Mouse (Mus musculus) liver (tissue): ENCODE data around the gene St3gal2.
"Not testable (repeated sequence)": the region's sequence is repeated elsewhere in the genome, so short reads cannot be mapped to it uniquely, and the experiment has no call there.

ENCODE experiments used
- DNase-seq: peaks from one replicate; pipeline ENCODE4 v3.0.0-alpha.2; 2020; ENCODE audit warnings: mixed read lengths

St3gal2 gene

DNA sequence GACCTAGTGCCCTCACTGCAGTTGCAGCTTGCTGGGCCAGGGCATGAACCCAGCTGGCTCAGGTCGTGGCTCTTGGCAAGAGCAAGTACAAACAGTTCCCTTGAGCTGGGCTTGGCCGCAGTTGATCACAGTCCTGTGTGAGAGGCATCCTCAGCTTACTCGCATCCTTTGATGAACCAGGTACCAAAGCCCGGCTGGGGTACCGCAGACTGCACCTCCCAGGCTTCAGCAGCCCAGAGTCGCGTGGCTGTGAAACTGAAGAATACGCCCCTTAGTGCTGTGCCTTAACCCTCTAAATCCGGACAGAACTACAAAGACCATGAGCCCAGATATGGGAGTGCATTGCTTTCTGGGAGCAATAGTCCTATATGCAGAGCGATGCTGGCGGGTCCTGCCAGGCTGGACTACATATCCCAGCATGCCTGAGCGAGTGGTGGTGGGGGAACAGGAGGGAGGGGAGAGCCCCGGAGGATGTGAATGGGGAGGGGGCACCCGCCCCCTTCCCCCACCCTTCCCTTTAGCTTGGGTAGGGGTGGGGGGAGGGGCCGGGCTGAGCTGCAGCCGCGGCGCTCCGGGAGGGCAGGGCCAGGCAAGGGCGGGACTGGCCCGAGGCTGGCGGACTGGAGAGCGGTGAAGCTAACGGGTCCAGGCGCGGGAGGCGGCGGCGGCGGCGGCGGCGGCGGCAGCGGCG, at the start of gene St3gal2:
Gene St3gal2 (plus strand): TSS at position 582 of the 691 bp plus-strand sequence.
- peak; percentile 89 for DNase-seq

DNA sequence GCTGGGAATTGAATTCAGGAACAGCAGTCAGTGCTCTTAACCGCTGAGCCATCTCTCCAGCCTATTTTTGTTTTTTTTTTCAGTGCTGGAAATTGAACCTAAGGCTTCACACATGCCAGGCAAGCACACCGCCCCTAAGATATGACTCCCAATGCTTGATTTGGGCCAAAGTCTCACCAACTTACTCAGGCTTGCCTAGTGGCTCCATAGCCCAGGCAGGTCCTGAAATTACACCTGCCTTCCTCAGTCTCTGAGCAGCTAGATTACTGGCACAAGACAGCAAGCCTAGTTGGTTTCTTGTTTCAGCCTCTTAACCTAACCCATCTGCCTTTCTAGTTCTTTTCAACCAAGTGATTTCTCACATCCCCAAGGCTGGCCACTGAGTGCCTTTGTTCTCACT, 49.2 kb upstream of the St3gal2 start:
- DNase-seq: no peak

DNA sequence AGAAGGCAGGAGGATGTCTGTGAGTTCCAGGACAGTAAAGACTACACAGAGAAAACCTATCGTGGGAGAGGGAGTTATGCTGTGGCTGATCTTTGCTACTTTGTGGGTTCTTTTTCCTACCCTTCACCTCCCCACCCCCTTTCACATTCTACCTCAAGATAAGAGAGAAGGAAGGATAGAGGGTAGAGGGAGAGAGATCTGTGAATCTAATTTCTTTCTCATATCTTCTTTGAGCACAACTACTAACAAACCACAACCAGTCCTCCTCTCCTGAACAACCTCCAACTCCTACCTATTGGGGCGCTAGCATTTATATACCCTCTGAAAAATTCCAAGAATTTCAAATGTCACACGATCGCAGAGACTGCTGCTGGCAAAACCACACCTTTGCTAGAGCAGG, 41.9 kb upstream of the St3gal2 start:
- DNase-seq: no peak

DNA sequence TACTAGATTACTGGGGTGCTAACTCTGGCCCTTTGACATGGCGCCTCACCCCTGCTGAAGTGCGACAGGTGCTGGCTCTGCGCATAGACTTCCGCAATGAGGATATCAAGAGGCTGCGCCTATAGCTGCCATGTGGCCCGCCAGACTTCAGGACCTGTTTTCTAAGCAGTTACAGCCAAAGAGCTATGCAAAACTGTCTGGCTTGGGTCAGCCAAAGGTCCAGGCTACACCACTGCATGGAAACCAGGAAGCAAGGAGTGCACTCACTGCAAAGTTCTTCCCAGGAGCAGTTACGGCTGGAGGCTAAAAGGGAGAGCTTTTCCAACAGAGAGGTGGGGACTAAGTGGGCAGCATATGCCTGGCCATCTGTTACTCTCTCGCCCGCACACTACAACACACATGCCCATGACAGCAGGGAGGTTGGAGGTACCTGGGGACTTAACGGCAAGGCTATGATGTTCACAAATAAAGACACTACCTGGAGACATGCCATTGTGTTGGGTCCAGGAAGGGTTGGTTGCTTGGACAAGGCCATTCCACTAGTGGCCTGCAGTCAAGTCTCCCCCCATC, 37.9 kb upstream of the St3gal2 start:
- no peak for DNase-seq

DNA sequence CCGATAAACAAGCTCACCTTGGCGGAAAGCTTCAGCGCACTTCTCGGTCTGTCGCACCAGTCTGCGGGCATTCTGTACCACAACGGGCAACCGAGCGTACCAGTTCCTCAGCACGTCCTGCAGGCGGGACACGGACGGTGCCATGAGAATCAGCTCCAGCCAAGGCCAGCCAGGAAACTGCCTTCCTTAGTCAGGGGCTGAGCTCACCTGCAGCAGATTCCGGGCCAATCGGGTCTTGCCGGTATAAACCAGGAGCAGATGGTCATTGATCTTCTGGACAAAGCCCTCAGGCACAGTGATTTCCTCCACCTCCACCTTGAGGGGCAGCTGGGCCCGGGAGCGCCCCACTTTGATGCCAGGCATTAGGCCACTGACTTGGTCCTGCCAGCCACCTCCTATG, 35.9 kb upstream of the St3gal2 start:
- no peak for DNase-seq

DNA sequence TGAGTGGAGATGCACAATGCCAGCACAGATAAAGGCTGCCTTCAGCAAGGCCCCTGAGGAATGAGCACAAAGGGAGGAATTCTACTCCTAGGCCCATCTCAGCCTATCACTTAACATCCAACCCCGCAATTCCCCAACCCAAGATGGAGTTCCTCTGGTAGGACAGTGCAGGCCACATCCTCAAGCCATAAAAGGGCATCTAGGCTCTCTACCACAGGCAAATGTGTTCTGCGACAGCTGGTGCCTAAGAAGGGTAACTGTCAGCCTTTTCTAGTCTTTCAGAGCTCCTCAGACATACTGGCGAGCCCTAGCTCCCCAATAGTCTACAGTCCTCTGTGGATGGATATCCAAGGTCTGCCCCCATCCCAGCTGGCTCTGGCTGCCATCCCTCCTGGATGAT, 33.1 kb upstream of the St3gal2 start:
- DNase-seq: no peak

DNA sequence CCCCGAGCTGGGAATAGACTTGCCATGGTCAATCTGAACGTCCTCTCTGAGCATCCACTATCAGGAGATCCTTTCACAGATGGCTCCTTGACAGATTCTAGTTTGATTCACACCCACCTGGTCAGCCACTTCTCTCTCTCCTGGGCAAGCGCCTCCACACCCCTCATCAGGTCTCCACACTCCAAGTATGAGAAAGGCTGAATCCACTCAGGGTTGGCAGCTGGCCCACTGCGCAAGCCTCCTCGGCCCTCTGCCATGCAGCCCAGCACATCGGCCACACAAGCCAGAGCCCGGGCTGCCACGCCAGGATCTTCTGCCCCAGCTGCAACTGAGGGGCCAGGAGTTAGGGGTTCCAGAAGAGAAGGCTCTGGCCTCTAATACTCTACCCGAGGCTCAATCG, 32.2 kb upstream of the St3gal2 start:
- no peak for DNase-seq

DNA sequence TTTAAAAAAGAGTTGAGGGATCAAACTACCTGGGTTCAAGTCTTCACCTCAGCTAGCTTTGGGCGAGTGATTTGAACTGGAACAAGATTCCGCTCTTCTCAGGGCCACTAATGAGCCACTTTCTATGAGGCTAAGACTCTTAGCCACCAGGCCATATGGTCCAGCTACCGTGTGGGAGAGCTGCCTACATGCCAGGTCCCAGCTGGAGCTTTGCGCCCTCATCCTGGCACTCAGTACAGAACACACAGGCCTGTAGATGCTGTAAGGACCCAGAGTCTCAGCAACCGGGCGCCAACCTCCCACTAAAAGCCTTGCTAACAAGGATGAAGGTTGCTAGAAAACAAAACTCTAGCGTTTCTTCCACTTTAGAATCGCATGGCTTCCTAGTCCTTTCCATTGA, 31.3 kb upstream of the St3gal2 start:
- no peak for DNase-seq

DNA sequence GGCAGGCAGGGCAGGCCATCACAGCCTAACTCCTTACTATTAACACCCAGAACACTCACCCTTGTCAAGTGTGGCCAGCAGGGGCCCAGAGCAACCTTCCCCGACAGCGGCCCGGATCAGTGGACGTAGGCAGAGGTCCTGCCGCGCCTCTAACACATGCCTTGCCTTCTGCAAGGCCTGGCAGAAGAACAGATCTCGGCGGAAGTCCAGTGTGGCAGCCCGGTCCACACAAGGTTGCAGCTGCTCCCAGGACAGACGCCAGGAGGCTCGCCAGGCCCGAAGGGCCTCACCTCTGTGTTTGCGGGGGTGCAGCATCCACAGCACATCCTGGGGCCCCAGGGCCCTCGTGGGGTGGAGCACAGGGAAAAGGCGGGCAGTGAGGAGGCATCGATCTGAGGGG, 30.9 kb upstream of the St3gal2 start:
- DNase-seq: no peak

DNA sequence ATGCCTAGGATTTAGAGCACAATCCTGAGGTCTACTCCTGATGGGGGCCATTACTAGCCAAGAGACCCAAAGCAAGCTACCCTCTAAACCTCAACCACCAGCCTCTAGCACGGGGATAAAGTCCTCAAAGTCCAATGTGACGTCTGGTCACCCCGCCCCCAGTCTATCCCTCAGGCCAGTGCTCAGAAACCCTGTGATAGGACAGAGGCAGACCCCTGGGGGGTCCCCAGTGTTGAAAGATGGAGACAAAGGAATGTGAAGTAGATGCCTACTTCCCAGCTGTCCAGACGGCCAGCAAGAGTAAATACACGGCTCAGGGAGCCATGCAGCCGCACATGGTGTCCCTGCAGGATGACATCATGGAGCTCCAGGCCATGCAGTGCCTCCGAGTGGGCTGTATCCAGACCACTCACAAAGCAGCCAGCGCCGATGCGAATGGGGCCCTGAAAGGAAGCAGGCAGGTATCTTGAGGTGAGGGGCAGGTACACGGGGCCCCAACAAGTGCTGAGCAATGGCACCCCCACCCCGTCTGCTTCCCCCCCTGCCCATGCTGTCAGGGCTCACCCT, 29.7 kb upstream of the St3gal2 start:
- no peak for DNase-seq

DNA sequence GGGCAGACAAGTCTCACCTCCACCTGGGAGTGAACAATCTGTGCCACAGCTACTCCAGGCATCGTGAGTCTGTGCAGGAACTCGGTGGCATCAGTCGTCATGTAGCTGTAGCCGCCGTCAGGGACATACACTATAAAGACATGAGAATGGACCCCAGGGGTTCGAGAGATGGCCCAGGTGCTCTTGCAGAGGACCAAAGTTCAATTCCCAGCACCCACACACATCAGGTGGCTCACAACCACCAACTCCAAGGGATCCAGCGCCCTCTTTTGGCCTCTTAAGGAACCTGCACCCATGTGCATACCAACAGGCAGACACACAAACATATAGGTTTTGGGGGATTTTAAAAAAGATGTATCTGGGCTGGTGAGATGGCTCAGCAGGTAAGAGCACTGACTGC, 27.7 kb upstream of the St3gal2 start:
- DNase-seq: no peak

DNA sequence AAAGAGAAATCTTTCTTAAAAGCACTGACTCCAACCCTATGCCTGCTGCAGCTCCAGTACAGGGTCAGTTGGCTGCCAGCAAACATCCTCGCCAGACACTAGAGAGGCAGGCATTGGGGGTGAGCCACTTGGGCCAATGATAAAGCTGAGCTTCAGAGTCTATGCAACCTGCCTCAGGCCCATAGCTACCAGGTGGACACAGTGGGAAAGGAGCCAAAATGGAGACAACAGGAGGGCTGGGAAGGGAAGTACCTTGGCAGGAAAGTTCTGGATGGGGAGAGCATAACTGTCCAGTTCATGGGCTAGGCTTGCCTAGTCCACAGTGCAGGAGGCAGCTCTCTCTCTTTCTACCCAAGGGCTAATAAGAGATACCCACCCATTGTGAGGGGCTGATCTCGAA, 26.8 kb upstream of the St3gal2 start:
- no peak for DNase-seq

DNA sequence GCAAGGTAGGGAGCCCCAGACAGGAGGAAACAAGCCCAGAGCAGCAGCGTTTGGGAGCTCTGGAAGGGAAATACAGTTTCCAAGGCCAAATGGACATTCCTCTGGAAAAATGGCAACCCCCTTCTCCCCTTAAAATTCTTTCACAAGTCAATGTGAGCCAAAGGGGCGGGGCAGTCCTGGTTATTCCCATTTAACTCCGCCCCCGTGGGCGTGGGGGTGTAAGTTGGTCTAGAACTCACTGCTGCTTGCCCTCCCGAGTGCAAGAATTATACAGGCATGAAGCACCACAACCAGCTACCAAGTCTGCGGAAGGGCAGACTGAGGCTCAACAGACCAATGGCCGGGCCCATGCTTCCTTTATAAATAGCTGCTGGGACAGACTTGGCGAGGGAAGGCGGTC, 24.9 kb upstream of the St3gal2 start:
- DNase-seq: no peak

DNA sequence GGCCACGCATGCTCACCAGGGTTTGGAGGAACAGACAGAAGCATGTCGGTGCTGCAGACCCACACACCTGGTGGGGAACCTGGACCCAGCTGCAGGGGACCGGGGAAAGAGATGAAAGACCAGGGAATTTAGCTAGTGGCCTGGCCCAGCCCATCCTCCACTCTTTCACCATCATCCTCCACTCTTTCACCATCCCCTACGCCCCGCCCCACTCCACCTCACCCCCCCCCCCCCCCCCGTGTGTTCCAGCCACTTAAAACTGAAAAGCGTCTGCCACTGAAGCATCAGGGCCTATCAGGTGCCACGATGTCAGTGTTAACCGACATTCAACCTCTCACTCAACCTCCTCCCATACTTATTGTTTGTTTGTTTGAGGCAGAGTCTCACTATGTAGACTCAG, 24.5 kb upstream of the St3gal2 start:
- DNase-seq: no peak

DNA sequence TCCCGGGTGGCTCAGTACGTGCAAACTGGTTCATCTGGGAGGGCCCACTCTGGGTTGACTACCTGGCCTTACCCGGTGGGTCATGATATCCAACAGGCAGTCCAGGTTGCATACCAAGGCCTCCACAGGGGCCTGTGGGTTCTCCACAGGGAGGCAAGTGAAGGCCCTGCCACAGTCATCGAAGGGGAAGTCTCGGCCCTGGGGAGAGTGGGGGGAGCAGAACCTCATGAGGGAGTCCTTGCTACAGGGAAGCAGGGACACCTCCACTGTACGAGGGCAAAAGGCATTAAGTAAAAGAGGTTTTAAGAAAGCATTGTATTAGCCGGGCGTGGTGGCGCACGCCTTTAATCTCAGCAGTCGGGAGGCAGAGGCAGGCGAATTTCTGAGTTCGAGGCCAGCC, 23.9 kb upstream of the St3gal2 start:
- DNase-seq: no peak

DNA sequence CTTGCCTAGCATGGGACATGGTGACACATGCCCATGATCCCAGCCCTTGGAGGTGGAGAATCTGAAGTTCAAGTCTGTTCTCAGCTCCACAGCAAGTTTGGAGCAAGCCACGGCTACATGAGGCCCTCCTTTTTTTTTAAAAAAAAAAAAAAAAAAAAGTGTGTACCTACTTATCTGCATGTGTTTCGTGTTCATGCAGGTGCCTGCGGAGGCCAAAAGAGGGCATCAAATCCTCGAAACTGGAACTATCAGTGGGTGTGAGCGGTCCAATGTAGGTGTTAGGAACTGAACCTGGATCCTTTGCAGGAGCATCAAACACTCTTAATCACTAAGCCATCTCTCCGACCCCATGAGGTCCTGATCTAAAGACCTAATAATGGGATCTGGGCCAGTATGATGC, 22.2 kb upstream of the St3gal2 start:
- no peak for DNase-seq

DNA sequence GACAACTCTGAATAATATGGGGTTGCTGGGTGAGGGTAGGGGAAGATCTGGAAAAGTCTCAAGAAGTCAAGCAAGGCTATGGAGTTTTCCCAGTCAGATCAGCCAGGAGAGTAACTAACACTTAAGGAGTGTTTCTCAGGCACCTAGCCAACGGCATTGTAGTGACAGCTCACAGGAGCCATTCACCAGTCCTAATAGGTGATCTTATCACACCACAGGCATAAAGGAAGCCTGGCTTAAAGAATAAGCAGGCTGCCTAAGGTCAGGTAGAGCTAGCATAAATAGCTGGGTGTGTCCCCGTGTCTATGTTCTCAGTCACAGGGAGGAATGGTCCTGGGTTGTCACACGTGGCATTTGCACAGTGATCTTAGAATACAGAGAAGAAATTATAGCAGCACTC, 18.7 kb upstream of the St3gal2 start:
- DNase-seq: no peak

DNA sequence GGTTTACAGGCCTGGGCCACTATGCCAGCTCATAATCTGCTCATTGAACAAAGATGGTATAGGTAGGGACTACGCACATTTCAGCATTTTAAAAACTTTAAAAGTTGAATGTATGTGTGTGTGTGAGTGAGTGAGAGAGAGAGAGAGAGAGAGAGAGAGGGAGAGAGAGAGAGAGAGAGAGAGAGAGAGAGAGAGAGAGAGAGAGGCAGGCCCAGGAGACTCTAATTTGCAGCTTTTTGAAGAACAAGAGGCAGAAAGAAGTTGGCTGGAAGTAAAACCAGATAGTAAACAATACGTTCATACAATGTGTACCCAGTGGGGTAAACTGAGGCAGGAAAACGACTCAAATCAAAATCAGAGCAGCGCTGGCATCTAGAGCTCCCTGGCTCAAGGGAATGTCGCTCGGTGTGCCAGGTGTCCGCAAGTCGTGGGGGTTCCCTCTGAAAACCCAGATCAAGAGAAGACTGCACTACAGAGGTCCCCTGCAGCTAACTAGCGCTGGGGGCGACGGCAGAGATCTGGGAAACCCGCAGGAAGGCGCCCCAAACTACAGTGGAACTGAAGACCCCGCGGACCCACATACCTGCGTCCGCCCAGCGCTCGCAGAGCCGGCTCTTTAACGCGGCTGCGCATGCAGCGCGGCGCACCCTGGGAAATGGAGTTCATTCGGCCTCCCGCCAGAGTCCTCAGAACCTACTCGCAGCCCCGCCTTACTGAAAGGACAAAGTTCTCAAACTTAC, 17.7 kb upstream of the St3gal2 start, which contains the start of gene Fuk:
Gene Fuk (minus strand): TSS at position 650 of the 740 bp plus-strand sequence.
- peak; percentile 85 for DNase-seq

DNA sequence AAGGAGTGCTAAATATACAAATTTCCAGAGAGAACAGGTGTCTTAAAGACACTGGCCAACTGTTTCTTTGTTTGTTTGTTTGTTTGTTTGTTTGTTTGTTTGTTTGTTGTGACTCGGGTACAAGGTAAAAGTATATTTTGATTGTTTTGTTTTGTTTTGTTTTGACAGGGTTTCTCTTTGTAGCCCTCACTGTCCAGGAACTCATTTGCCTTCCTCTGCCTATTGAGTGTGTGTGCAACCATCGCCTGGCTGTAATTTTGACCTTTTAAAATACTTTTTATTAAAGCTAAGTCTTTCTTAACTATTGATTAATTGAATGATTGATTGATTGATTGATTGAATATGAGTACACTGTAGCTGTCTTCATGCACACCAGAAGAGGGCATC, 17.1 kb upstream of the St3gal2 start:
- DNase-seq: no peak

DNA sequence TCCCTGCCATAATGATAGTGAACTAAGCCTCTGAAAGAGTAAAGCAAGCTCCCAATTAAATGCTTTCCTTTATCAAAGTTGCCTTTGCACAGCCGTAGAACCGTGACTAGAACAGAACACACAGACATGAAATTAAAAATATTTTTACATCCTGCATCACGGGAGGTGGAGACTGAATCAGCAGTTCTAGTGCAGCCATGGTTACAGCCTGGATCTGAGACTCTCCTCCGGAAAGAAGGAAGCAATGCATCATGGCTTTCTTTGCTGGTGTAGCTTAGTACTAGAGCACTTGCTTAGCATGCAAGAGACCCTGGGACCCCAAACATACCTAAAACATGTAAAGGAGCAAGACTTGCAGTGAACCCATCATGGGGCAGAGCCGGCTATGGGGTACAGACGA, 14.3 kb upstream of the St3gal2 start:
- no peak for DNase-seq

DNA sequence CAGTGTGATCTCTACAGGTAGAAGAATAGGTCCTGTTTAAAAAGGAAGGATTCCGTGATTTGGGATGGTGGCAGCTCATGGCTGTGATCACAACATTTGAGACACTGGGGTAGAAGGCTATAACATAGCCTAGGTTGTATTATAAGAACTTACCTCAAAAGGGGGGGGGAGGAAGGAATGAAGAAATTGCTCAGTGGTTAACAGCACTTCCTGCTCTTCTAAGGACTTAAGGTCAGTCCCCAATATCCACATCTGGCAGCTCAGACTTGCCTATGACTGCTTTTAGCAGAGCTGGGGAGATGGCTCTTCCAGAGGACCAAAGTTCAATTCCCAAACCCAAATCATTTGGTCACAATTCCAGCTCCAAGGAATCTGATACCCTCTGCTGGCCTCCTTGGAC, 13.0 kb upstream of the St3gal2 start:
- DNase-seq: no peak

DNA sequence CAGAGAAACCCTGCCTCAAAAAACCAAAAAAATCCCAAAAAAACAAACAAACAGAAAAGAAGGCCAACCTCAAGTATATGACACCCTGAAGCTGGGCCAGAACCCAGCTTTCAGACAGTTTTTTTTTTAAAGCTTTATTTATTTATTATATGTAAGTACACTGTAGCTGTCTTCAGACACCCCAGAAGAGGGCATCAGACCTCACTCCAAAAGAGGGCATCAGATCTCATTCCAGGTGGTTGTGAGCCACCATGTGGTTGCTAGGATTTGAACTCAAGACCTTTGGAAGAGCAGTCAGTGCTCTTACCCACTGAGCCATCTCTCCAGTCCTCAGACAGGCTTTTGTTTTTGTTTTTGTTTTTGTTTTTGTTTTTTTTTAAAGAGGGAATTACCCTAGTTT, 9.9 kb upstream of the St3gal2 start:
- DNase-seq: not testable (repeated sequence)

DNA sequence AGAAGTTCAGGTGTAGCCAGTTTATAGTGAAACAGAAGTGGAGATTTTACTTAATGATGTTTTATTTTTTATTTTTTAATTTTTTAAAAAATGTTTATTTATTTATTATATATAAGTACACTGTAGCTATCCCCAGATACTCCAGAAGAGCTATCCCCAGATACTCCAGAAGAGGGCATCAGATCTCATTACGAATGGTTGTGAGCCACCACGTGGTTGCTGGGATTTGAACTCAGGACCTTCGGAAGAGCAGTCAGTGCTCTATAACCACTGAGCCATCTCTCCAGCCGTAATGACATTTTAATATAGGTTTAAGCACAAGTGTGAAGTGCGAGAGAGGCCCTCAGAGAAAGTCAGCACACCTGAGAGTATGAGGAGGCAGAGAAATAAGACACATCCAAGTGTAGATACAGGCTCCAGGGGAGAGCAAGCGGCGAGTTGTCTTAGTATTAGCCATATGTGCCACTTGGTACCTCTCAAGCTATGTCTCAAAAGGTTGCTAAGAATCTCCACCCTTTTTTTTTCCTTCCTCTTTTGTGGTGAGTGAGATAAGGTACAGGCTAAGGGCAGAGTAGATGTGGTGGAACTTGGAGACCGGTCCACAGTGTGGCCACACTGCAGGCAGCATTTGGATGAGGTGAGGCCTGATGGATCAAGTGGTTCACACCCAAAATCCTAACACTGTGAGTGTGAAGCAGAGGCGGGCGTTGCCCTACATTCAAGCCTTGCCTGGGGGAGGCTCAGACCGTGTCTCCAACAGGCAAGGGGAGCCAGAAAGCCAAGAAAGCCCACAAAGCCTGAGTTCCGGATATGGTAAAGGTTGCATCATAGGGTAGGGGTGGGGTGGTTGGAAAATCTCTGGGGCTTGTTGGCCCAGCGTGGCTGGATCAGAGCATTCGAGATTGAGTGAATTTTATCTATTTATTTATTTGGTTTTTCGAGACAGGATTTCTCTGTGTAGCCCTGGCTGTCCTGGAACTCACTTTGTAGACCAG, 7.8 kb upstream of the St3gal2 start:
- DNase-seq: no peak
